Mouse (Mus musculus): ENCODE results near the gene Pdss1. TPM values are rescaled to one million over a fixed set of nuclear protein-coding genes. Genes with fewer than 3 reads are reported as not detected.

Gene Pdss1
- polyA plus RNA-seq, 1 experiment = 10.3 TPM

Other genes with a start within 250 kb of the Pdss1 start
- 3.0 and 3.7 TPM in 2 replicates for gene Apbb1ip, start 121.4 kb upstream of the Pdss1 start, polyA plus RNA-seq (2012; ENCODE audit: insufficient read depth, insufficient read length, missing spikeins)
- 27.1 and 53.2 TPM in 2 replicates for gene Abi1, start 144.7 kb downstream of the Pdss1 start, polyA plus RNA-seq (2012; ENCODE audit: insufficient read depth, insufficient read length, missing spikeins)
- 60.6 and 68.9 TPM in 2 replicates for gene Acbd5, start 172.6 kb downstream of the Pdss1 start, polyA plus RNA-seq (2012; ENCODE audit: insufficient read depth, insufficient read length, missing spikeins)